Mouse (Mus musculus) lung, postnatal 36 days (tissue): ENCODE results near the gene Agr3.

Source experiments
- DNase-seq: peaks from one replicate; pipeline ENCODE4 v3.0.0; 2022; ENCODE audit warnings: mixed read lengths

Agr3 gene

GRCm38 (mm10) chr12:35925402-35925801, at the start of gene Agr3:
Agr3 (plus strand) TSS chr12:35925620.
- peak; percentile 10 for DNase-seq

GRCm38 (mm10) chr12:35884892-35885558, 40.4 kb upstream of the Agr3 start:
- DNase-seq, result peak; percentile 80

- peak; percentile 26 for DNase-seq
Measured at GRCm38 (mm10) chr12:35889383-35889782, 36.0 kb upstream of the Agr3 start.

GRCm38 (mm10) chr12:35890756-35891155, 34.7 kb upstream of the Agr3 start:
- DNase-seq, result no peak

- peak; percentile 32 for DNase-seq
Measured at GRCm38 (mm10) chr12:35894304-35894900, 31.0 kb upstream of the Agr3 start.

GRCm38 (mm10) chr12:35895875-35896763, 29.3 kb upstream of the Agr3 start:
- DNase-seq, result peak; percentile 81

DNA sequence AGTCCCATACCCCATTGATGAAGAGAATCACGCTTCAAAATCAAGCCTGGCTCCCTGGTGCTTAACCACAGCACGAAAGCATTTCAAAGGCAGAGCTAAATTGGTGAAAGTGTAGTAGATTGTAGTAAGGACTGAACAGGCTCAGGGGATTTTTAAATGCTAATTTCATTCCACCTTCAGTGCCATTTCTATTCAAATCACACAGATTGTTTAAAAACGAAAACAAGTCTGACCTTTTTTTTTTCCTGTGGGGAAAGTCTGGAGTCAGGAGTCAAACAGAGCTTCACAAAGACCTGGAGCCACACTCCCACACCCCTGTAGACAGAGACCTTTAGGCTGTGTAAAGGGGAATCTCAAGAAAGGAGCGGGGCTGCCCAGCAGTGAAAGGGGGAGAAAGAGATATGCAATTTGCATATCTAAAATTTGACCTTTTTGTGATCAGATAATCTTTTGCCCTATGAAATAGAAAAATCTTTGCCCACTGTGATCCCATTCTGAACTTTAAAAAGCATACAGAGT, 28.6 kb upstream of the Agr3 start:
- DNase-seq, result no peak

- no peak for DNase-seq
Measured at GRCm38 (mm10) chr12:35910632-35911031, 14.8 kb upstream of the Agr3 start.

DNA sequence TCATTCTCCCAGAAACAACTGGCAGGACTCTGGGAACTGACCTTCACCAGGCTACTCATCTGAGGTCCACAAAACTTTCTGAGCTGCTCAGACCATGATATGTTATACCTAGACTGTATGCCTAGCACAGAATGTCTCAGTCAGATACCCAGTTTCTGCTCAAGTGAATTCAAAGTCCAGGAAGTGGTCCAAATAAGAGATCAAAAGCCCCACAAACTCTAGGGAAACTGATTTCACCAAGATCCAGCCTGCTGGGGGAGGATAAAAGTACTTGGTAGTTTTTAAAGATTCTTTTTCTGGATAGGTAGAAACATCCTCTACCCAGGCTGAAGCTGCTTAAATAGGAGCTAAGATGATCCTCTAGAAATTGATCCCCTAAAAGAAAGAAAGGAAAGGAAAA, 9.6 kb upstream of the Agr3 start:
- DNase-seq, result no peak

DNA sequence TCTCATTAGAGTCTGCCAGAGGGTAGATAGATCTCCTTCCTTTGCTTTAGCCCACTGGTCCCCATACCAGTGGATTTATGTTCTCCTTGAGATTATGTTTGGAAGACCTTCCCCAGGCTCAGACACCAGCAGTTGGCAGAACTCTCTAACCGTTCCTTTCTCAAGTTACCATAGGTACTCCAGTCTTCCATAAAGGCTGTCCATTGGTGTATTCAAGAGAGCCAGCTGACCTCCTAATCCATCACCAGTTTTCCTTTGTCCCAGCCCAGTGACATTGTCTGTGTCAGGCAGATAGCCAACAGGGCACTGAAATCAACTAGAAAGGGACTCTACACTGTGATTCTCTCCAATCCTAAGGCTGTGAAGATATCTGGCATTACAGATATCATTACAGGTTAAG, 9.0 kb upstream of the Agr3 start:
- no peak for DNase-seq

DNA sequence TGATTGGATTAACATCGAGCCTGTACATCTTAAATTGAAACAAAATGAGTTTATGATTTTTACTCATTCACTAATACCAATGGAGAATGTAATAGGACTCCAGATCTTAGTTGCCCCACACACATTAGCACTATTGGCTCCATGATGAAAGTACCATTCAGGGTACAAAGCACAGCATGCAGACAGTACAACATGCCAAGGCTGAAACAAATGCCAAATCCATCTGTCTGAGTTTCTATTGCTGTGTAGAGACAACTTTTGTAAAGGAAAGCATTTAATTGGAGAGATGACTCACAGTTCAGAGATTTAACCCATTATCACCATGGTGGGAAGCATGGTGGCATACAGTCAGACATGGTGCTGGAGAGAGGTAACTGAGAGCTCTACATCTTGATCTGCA, 7.4 kb upstream of the Agr3 start:
- DNase-seq, result no peak

DNA sequence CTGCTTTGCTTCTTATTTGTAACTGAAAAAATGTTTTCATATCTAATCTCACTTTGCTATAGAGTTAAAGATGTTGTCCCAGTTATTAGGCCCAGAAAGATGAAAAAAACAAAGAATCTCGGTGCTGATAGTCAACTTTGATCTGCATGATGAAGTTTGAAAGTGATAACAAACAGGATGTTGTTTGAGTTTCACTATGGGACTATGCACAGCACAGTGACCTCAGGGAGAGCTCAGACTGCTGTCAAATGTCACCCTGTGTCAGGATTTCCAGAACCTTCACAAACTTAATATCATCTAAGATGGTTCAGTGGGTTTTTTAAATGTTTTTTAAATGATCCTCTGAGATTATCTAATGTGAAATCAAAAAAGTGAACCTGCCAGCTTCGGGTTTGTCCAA, 2.4 kb downstream of the Agr3 start:
- DNase-seq, result no peak

DNA sequence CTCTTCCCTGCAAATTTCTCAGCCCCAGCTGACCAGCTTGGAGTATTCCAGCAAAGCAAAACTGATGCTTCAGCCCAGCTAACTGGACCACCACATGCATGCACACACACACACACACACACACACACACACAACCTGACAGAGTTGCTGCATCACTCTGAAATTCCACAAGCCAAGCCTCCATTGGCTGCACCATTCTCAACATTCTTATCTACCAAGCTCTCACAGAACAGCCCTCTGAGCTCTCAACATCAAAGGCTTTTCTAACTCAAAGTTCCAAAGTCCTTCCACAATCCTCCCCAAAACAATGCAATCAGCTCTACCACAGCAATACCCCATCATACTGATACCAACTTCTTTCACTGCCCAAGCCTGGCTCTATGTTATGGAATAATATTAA, 7.4 kb downstream of the Agr3 start:
- no peak for DNase-seq

DNA sequence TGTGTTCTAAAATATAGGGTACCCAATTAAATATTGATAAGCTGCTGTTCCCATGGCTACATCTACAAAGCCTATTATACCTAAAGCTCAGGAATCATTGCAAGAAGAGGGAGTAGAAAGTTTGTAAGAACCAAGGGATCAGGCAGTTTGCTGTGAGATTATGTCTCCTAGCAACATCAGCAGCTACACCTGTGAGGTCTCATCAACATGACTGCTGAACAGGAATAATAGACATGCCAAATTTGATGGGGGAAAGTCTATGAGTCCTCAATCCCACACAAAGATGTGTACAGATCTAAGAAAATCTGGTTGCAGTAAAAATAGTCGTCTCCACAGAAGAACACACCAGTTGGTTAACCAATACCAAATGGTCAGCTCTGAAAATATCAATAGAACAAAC, 26.3 kb downstream of the Agr3 start:
- DNase-seq, result no peak

DNA sequence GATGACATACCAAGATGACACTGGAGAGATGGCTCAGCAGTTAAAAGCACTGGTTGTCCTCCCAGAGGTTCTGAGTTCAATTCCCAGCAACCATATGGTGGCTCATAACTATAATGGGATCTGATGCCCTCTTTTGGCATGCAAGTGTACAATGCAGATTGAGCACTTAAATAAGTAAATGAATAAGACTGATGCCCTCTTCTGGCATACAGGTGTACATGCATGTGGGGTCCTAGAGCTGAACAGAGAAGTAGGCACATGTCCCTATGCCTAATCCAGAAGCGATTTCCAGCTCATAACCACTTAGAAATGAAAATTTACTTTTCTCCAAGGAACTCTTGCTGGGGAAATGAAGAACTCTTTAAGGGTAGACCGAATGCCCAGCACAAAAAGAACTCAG, 31.8 kb downstream of the Agr3 start:
- DNase-seq, result peak; percentile 21

DNA sequence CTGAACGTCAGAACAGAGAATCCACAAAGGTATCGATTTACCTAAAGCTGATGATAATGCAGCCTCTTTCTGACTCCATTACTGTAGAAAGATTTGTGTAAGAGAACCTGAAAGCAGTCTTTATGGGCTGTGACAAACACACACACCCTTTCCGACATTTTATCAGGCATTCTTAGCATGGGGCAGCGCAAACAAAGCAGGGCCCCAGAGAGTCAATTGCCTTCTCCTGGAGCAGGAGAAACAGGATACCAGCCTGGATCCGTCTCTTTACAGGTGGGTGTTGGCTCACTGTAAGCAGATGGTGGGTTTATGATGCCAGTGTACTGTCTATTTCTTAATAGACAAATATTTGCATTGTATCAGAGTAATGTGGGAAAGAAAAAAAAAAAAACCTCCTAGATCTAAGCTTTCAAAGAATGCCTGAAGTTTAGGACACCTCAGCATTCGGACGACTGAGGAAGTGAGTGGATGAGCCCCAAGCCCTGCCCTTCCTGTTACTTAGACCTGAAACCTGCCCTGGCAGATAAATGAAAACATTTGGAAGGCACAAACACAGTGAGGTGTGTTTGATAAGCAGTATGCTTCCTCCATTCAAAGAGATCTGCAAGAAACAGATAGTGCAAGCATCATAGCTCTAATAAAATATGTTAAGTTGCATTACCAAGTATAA, 40.8 kb downstream of the Agr3 start:
- DNase-seq, result no peak

- DNase-seq, result no peak
Measured at GRCm38 (mm10) chr12:35966768-35967141, 41.3 kb downstream of the Agr3 start.

- DNase-seq, result no peak
Measured at GRCm38 (mm10) chr12:35975898-35976297, 50.5 kb downstream of the Agr3 start.

DNA sequence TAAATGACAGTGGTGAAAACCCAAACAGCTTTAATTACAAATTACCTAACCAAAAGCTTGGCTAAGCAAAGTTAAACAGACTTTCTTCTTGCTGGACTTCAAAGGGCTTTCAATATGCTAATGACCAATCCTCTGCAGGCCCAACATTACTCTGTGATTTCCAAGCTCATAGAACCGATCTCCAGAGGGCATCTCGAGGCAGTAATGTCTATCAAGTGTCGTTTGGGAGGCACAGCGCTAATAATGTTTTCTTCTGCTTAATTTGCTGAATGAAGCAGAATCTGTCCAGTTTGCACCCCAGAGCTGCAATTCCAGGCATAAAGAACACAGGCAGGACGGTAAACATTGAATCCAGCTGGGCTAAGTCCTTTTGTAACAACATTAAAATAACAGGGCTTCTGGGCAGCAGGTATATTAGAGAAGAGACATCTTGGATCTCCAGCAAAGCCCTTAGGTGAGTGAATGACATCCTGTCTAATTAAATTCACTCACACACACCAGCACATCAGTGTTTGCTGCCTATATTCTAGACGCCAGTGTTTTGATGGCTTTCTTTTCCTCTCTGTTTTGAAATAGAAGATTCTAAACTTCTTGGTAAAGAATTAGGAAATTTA, 52.3 kb downstream of the Agr3 start:
- DNase-seq, result no peak

DNA sequence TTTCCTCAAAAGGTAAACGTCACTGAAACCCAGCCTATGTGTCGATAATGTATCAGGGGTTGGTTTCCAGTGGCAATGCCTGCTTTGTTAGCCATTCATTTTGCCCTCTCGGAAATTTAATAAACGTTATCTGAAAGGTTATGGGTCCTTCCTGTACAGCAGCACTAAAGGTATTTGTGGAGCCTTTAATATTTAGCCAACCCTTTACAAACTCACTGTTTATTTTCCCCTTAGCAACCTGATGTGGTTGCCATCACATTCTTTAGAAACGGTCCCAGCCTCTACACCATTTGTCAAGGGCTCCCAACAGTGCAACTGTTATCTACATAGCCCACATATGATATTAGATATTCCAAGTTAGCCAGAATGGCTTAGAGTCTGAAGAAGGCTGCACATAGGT, 54.2 kb downstream of the Agr3 start:
- no peak for DNase-seq

GRCm38 (mm10) chr12:35981732-35982360, 56.4 kb downstream of the Agr3 start:
- peak; percentile 83 for DNase-seq

DNA sequence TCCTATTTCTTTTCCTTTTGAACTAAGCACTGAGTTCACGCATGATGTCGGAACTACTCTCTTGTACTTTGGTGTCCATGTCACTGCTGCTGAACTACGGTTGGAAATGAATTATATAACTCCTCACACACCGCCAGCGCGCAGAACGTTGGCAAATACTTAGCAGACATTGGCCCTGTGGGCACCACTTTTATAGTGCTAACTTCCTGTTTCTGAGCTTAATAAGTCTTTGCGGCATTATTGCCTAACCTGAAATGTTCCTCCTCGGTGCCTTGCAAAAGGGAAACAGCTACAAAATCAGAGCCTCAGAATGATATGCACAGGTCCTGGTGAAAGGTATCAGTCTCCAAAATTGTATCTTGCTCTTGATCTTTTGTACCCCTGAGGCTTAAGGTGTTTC, 58.1 kb downstream of the Agr3 start:
- peak; percentile 51 for DNase-seq
